Mouse (Mus musculus) kidney, adult 8-10 months (tissue): ENCODE results near the gene Olfr1013.

Experiments used
- DNase-seq, 2 experiments: peaks; one replicate each; pipeline ENCODE4 v3.0.0; 2022

Gene Olfr1013

GRCm38 (mm10) chr2:85766798-85767197 is at the start of gene Olfr1013:
TSS of gene Olfr1013 (plus strand) at chr2:85767098.
- no peak for DNase-seq

GRCm38 (mm10) chr2:85725793-85726192 is 41.1 kb upstream of the Olfr1013 start:
- no peak for DNase-seq

GRCm38 (mm10) chr2:85753822-85754221 is 13.1 kb upstream of the Olfr1013 start:
- DNase-seq: no peak

- DNase-seq: no peak
Measured at GRCm38 (mm10) chr2:85762666-85763065, 4.2 kb upstream of the Olfr1013 start, which contains the start of gene Olfr1012. TSS of gene Olfr1012 (minus strand) at chr2:85762766.

- no peak for DNase-seq
Measured at GRCm38 (mm10) chr2:85772413-85772812, 5.5 kb downstream of the Olfr1013 start, which contains the start of gene Olfr1014. TSS of gene Olfr1014 (plus strand) at chr2:85772713.

GRCm38 (mm10) chr2:85781717-85782116 is 14.8 kb downstream of the Olfr1013 start, which contains the start of gene Olfr1015:
TSS of gene Olfr1015 (plus strand) at chr2:85782017.
- DNase-seq: no peak

- DNase-seq: no peak
Measured at GRCm38 (mm10) chr2:85792331-85792730, 25.4 kb downstream of the Olfr1013 start.

- DNase-seq: no peak
Measured at GRCm38 (mm10) chr2:85802444-85802843, 35.5 kb downstream of the Olfr1013 start, which contains the start of gene Olfr1016. TSS of gene Olfr1016 (minus strand) at chr2:85802544.

- no peak for DNase-seq
Measured at GRCm38 (mm10) chr2:85804501-85804900, 37.6 kb downstream of the Olfr1013 start.

- DNase-seq: no peak
Measured at GRCm38 (mm10) chr2:85818179-85818578, 51.3 kb downstream of the Olfr1013 start, which contains the start of gene Olfr1018. TSS of gene Olfr1018 (plus strand) at chr2:85818479.
